Mouse (Mus musculus) CH12F3 (cell line): ENCODE data around the gene Wnt2b.

ENCODE experiments used
- in situ Hi-C: fragments of 300-500 bp; cut with MboI; formaldehyde crosslinking; loops from 2 replicates; pipeline ENCODE4 v1.14.3; 2020; ENCODE audit warnings: low sequenced_read_pairs

Wnt2b gene

GRCm38 (mm10) chr3:104965070-104965855 is 3.5 kb upstream of the Wnt2b start:
- in situ Hi-C loops: no loop called here

- in situ Hi-C loops: no loop called here
These were observed 1.9 kb upstream of the Wnt2b start for GRCm38 (mm10) chr3:104963331-104964276.

GRCm38 (mm10) chr3:104962866-104963265 is 1.1 kb upstream of the Wnt2b start:
- in situ Hi-C loops: no loop called here

- in situ Hi-C loops: no loop called here
These were observed 455 bp upstream of the Wnt2b start for GRCm38 (mm10) chr3:104962141-104962611.

GRCm38 (mm10) chr3:104960026-104961000 is 1.4 kb downstream of the Wnt2b start:
- in situ Hi-C loops: no loop called here

GRCm38 (mm10) chr3:104956131-104956581 is 5.6 kb downstream of the Wnt2b start:
- in situ Hi-C loops: no loop called here

GRCm38 (mm10) chr3:104954551-104954950 is 7.2 kb downstream of the Wnt2b start:
- in situ Hi-C loops: no loop called here

- in situ Hi-C loops: no loop called here
These were observed 7.6 kb downstream of the Wnt2b start for GRCm38 (mm10) chr3:104954137-104954536.

- in situ Hi-C loops: no loop called here
These were observed 8.6 kb downstream of the Wnt2b start for GRCm38 (mm10) chr3:104952891-104953670.

- in situ Hi-C loops: no loop called here
These were observed 10.8 kb downstream of the Wnt2b start for GRCm38 (mm10) chr3:104950926-104951325.

- in situ Hi-C loops: no loop called here
These were observed 16.8 kb downstream of the Wnt2b start for GRCm38 (mm10) chr3:104944894-104945293.

- in situ Hi-C loops: no loop called here
These were observed 18.4 kb downstream of the Wnt2b start for GRCm38 (mm10) chr3:104943333-104943732.

- in situ Hi-C loops: no loop called here
These were observed 19.0 kb downstream of the Wnt2b start for GRCm38 (mm10) chr3:104942682-104943081.

- in situ Hi-C loops: no loop called here
These were observed 21.0 kb downstream of the Wnt2b start for GRCm38 (mm10) chr3:104940691-104941090.

GRCm38 (mm10) chr3:104938327-104938726 is 23.4 kb downstream of the Wnt2b start:
- in situ Hi-C loops: no loop called here

GRCm38 (mm10) chr3:104937728-104938305 is 23.9 kb downstream of the Wnt2b start:
- in situ Hi-C loops: no loop called here

- in situ Hi-C loops: no loop called here
These were observed 32.3 kb downstream of the Wnt2b start for GRCm38 (mm10) chr3:104929385-104929784.

- in situ Hi-C loops: no loop called here
These were observed 46.7 kb downstream of the Wnt2b start for GRCm38 (mm10) chr3:104914986-104915385.

GRCm38 (mm10) chr3:104909195-104909594 is 52.5 kb downstream of the Wnt2b start:
- in situ Hi-C loops: no loop called here
